Mouse (Mus musculus): ENCODE measurements around the gene Snx33.

DNA sequence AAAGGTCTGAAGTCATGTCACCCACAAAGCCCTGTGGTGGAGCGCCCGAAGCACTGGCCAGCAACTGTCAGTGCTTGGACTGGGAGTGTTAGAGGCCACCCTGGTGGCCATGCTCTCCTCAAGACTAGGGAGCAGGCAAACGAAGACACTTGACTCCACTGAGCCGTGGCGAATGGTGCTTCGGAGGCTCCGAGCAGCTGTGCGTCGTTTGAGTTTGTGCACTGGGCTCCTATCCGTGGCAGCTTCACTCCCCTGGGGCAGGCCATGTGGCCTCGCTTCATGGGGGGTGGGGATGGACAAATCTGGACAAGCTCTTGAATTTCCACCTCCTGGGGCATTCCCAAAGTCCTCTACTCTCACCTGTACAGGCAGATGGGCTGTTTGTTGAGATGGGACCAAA lies 28.8 kb downstream of the Snx33 start:
- TF ChIP-seq CTCF (IDR thresholded peaks at IDR 0.05; ENCODE audit: low read depth, low read length) (no peak), POLR2A (IDR thresholded peaks at IDR 0.05; ENCODE audit: extremely low read depth, insufficient read depth, low read length) (no peak)

Measured in liver, adult 2 months (tissue).